Mouse (Mus musculus): ENCODE results near the gene M1ap. TPM values are rescaled to one million over a fixed set of nuclear protein-coding genes. Genes with fewer than 3 reads are reported as not detected.

M1ap gene
- 0.39 and 7.7 TPM in 2 replicates for total RNA-seq (2017)

- no peak for ATAC-seq (replicated peaks; ENCODE audit: low read depth, poor library complexity, severe bottlenecking)
These were observed at the start of gene M1ap for GRCm38 (mm10) chr6:82946651-82947050. M1ap (plus strand) TSS chr6:82946902.

GRCm38 (mm10) chr6:82897311-82897710 is 49.4 kb upstream of the M1ap start:
- peak; percentile 40 for ATAC-seq (replicated peaks; ENCODE audit: low read depth, poor library complexity, severe bottlenecking)

- no peak for ATAC-seq (replicated peaks; ENCODE audit: low read depth, poor library complexity, severe bottlenecking)
These were observed 48.5 kb upstream of the M1ap start for GRCm38 (mm10) chr6:82898227-82898626.

- no peak for ATAC-seq (replicated peaks; ENCODE audit: low read depth, poor library complexity, severe bottlenecking)
These were observed 48.0 kb upstream of the M1ap start for GRCm38 (mm10) chr6:82898745-82899144.

GRCm38 (mm10) chr6:82902559-82902958 is 44.1 kb upstream of the M1ap start:
- peak; percentile 91 for ATAC-seq (replicated peaks; ENCODE audit: low read depth, poor library complexity, severe bottlenecking)

- ATAC-seq (replicated peaks; ENCODE audit: low read depth, poor library complexity, severe bottlenecking): no peak
These were observed 39.7 kb upstream of the M1ap start for GRCm38 (mm10) chr6:82906985-82907384.

GRCm38 (mm10) chr6:82908034-82908433 is 38.7 kb upstream of the M1ap start:
- ATAC-seq (replicated peaks; ENCODE audit: low read depth, poor library complexity, severe bottlenecking): no peak

- peak; percentile 39 for ATAC-seq (replicated peaks; ENCODE audit: low read depth, poor library complexity, severe bottlenecking)
These were observed 37.4 kb upstream of the M1ap start for GRCm38 (mm10) chr6:82909136-82909855.

- no peak for ATAC-seq (replicated peaks; ENCODE audit: low read depth, poor library complexity, severe bottlenecking)
These were observed 35.4 kb upstream of the M1ap start for GRCm38 (mm10) chr6:82911303-82911702.

- ATAC-seq (replicated peaks; ENCODE audit: low read depth, poor library complexity, severe bottlenecking): peak; percentile 61
These were observed 33.1 kb upstream of the M1ap start for GRCm38 (mm10) chr6:82913336-82914247.

GRCm38 (mm10) chr6:82915889-82916288 is 30.8 kb upstream of the M1ap start:
- peak; percentile 36; the same call in 1 of the 2 replicates for ATAC-seq (replicated peaks; ENCODE audit: low read depth, poor library complexity, severe bottlenecking)

GRCm38 (mm10) chr6:82916459-82916858 is 30.2 kb upstream of the M1ap start:
- ATAC-seq (replicated peaks; ENCODE audit: low read depth, poor library complexity, severe bottlenecking): no peak

GRCm38 (mm10) chr6:82917076-82917777 is 29.5 kb upstream of the M1ap start:
- ATAC-seq (replicated peaks; ENCODE audit: low read depth, poor library complexity, severe bottlenecking): no peak

GRCm38 (mm10) chr6:82917778-82918129 is 28.9 kb upstream of the M1ap start:
- no peak for ATAC-seq (replicated peaks; ENCODE audit: low read depth, poor library complexity, severe bottlenecking)

GRCm38 (mm10) chr6:82918371-82918770 is 28.3 kb upstream of the M1ap start:
- ATAC-seq (replicated peaks; ENCODE audit: low read depth, poor library complexity, severe bottlenecking): no peak

- ATAC-seq (replicated peaks; ENCODE audit: low read depth, poor library complexity, severe bottlenecking): no peak
These were observed 27.2 kb upstream of the M1ap start for GRCm38 (mm10) chr6:82919520-82919919.

GRCm38 (mm10) chr6:82921426-82922224 is 25.1 kb upstream of the M1ap start:
- no peak for ATAC-seq (replicated peaks; ENCODE audit: low read depth, poor library complexity, severe bottlenecking)

- 0 out of 2 replicates have a peak, but pooled peaks have one; percentile 42 for ATAC-seq (replicated peaks; ENCODE audit: low read depth, poor library complexity, severe bottlenecking)
These were observed 21.7 kb upstream of the M1ap start for GRCm38 (mm10) chr6:82925005-82925404.

- no peak for ATAC-seq (replicated peaks; ENCODE audit: low read depth, poor library complexity, severe bottlenecking)
These were observed 20.6 kb upstream of the M1ap start for GRCm38 (mm10) chr6:82926106-82926505.

GRCm38 (mm10) chr6:82926528-82926927 is 20.2 kb upstream of the M1ap start:
- ATAC-seq (replicated peaks; ENCODE audit: low read depth, poor library complexity, severe bottlenecking): no peak

Measured in common myeloid progenitor, adult 5-6 weeks (primary cell).